Mouse (Mus musculus) testis, adult 10 weeks (tissue): ENCODE results near the gene Glb1l2. TPM values are rescaled to one million over a fixed set of nuclear protein-coding genes. Genes with fewer than 3 reads are reported as not detected.

ENCODE experiments used
- polyA plus RNA-seq: library from polyadenylated mRNA; stranded (reverse); fragments of 350-450 nt; fragmentation: Illumina TruSeq; extraction: RNeasy Lipid Tissue Mini Kit (QIAGEN cat#74804); gene quantifications from one replicate; pipeline ENCODE4 v1.2.3, GENCODE M21; 2014; ENCODE audit warnings: low read depth, low replicate concordance

Gene Glb1l2
- 10.7 TPM for polyA plus RNA-seq

DNA sequence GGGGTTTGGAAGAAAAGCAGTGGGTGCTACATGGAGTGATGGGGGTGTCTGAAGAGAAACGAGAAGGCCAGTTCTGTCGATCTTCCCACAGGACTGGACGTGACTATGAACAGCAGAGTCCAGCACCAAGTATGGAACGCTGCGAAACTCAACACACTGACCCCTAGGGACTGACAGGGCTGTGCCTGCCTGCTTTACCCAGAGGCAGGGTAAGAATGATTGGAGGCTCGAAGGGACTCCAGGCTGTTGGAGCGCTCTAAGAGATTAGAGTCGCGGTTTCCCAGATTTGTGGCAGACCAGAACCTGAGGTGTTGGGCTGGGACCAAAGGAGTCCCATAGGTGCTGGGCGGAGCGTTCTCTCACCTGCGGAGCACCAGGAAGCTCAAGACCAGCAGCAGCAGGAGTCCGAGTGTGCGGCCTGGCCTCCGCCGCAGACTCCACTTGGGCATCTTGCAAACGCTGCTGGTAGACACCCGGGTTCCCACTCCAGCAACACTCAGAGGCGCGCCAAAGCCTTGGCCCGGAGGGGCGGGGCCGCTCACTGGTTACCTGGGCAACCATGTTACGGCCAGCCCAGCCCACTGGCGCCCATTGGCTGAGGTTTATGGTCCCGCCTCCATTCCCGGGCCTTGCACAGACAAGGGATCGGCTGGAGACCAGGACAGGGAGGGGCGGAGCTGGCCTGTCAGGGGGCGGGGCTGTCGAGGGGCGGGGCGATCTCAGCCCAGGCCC lies at the start of gene Glb1l2:
Glb1l2 (minus strand) TSS at position 534 of the 732 bp plus-strand sequence.

DNA sequence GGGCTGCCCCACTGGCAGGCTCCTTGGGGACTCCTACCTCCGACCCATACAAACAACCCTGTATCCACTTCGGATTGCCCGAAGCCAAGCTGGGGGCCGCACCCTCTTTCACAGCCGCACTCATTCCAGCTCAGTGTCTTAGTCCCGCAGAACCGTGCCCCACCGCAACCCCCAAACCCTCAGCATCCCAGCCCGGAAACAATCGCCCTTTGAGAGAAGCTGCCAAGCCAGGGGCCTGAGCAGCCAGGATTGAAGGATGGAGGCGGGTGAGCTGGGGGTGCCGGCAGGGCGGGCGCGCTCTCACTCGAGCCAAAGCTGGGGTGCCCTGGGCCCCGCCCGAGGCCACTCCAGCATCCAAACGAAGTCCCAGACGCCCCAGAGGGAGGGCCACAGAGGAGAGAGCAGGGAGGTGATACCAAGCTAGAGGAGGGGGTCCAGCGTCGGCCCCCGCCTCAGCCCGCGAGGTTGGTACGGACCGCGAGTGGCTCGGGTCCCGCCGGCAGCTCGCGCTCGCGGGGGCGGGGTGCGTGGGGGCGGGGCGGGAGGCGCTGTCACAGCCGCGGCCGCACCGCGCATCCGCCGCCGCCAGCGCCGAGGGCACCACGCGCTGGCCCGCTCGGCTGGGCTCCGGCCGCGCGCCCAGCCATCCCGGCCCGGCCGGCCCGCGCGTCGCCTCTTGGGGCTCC lies 72.9 kb downstream of the Glb1l2 start, which contains the start of gene B3gat1:
B3gat1 (plus strand) TSS at position 523 of the 686 bp plus-strand sequence.

Other genes starting within 250 kb of the Glb1l2 start
- not detected for gene B3gat1, start 72.7 kb downstream of the Glb1l2 start, polyA plus RNA-seq
- gene Glb1l3, start 54.4 kb upstream of the Glb1l2 start, polyA plus RNA-seq, result 291 TPM
- 0.34 TPM for gene Gm1110, start 116.6 kb upstream of the Glb1l2 start, polyA plus RNA-seq
- gene Acad8, start 193.1 kb upstream of the Glb1l2 start, polyA plus RNA-seq, result 7.5 TPM
- 82.6 TPM for gene Thyn1, start 193.2 kb upstream of the Glb1l2 start, polyA plus RNA-seq
- gene Vps26b, start 223.6 kb upstream of the Glb1l2 start, polyA plus RNA-seq, result 9.7 TPM
- gene Ncapd3, start 223.7 kb upstream of the Glb1l2 start, polyA plus RNA-seq, result 26.5 TPM